Mouse (Mus musculus) lung, adult 18-20 months (tissue): ENCODE results near the gene Lmo1.
"Not testable (repeated sequence)": the region's sequence is repeated elsewhere in the genome, so short reads cannot be mapped to it uniquely, and the experiment has no call there.

Experiments used
- DNase-seq, 2 experiments: peaks; one replicate each; pipeline ENCODE4 v3.0.0; 2022; ENCODE audit warnings: mixed read lengths in 2 of 2

The Lmo1 gene

GRCm38 (mm10) chr7:109174337-109174948, 564 bp downstream of the Lmo1 start:
- peak; percentile 4 to 22 for DNase-seq

GRCm38 (mm10) chr7:109171874-109172273, 3.1 kb downstream of the Lmo1 start:
- no peak for DNase-seq

- DNase-seq, result peak; percentile 61 to 77
These were observed 4.6 kb downstream of the Lmo1 start for GRCm38 (mm10) chr7:109170441-109170820.

- peak; percentile 5 to 16 for DNase-seq
These were observed 5.2 kb downstream of the Lmo1 start for GRCm38 (mm10) chr7:109169505-109170440.

- no peak for DNase-seq
These were observed 6.3 kb downstream of the Lmo1 start for GRCm38 (mm10) chr7:109168716-109169115.

- no peak for DNase-seq
These were observed 8.9 kb downstream of the Lmo1 start for GRCm38 (mm10) chr7:109165931-109166585.

GRCm38 (mm10) chr7:109154331-109154730, 20.7 kb downstream of the Lmo1 start:
- DNase-seq, result no peak

- no peak for DNase-seq
These were observed 21.5 kb downstream of the Lmo1 start for GRCm38 (mm10) chr7:109153538-109153937.

- DNase-seq, result no peak
These were observed 23.9 kb downstream of the Lmo1 start for GRCm38 (mm10) chr7:109151088-109151487.

GRCm38 (mm10) chr7:109145211-109145610, 29.8 kb downstream of the Lmo1 start:
- no peak for DNase-seq

GRCm38 (mm10) chr7:109144705-109145104, 30.3 kb downstream of the Lmo1 start:
- DNase-seq, result no peak

GRCm38 (mm10) chr7:109142564-109142963, 32.4 kb downstream of the Lmo1 start:
- DNase-seq, result no peak

- DNase-seq, result no peak
These were observed 33.3 kb downstream of the Lmo1 start for GRCm38 (mm10) chr7:109141753-109142152.

GRCm38 (mm10) chr7:109141054-109141453, 34.0 kb downstream of the Lmo1 start:
- no peak for DNase-seq

- DNase-seq, result peak; percentile 76 to 81
These were observed 35.6 kb downstream of the Lmo1 start for GRCm38 (mm10) chr7:109139405-109139804.

GRCm38 (mm10) chr7:109137441-109137840, 37.6 kb downstream of the Lmo1 start:
- no peak for DNase-seq

GRCm38 (mm10) chr7:109131565-109131964, 43.4 kb downstream of the Lmo1 start:
- no peak for DNase-seq

GRCm38 (mm10) chr7:109129946-109130686, 44.9 kb downstream of the Lmo1 start:
- no peak for DNase-seq

- no peak for DNase-seq
These were observed 45.6 kb downstream of the Lmo1 start for GRCm38 (mm10) chr7:109129442-109129841.

- DNase-seq, result no peak
These were observed 59.1 kb downstream of the Lmo1 start for GRCm38 (mm10) chr7:109115929-109116328.

GRCm38 (mm10) chr7:109115488-109115887, 59.5 kb downstream of the Lmo1 start:
- not testable (repeated sequence) for DNase-seq

- DNase-seq, result no peak
These were observed 60.1 kb downstream of the Lmo1 start for GRCm38 (mm10) chr7:109114950-109115349.

GRCm38 (mm10) chr7:109111000-109111399, 64.0 kb downstream of the Lmo1 start:
- DNase-seq, result no peak
